Mouse (Mus musculus): ENCODE results near the gene Kat6b. TPM values are rescaled to one million over a fixed set of nuclear protein-coding genes. Genes with fewer than 3 reads are reported as not detected.
"Not testable (repeated sequence)": the region's sequence is repeated elsewhere in the genome, so short reads cannot be mapped to it uniquely, and the experiment has no call there.

Gene Kat6b
- polyA plus RNA-seq, 1 experiment = 3.8 TPM

GRCm38 (mm10) chr14:21619951-21620350, 138.7 kb downstream of the Kat6b start:
- 96% methylated on average over 7 of the region's 7 CpGs for WGBS
- DNase-seq (ENCODE audit: low read depth, low spot score) = no peak

GRCm38 (mm10) chr14:21625946-21626345, 144.7 kb downstream of the Kat6b start:
- WGBS = 97% methylated on average over 9 of the region's 9 CpGs
- DNase-seq (ENCODE audit: low read depth, low spot score) = no peak

- DNase-seq (ENCODE audit: low read depth, low spot score) = no peak
- WGBS = 72% methylated on average over 5 of the region's 5 CpGs
Measured at GRCm38 (mm10) chr14:21631665-21632200, 150.5 kb downstream of the Kat6b start.

- WGBS = 86% methylated on average over 6 of the region's 6 CpGs
- DNase-seq (ENCODE audit: low read depth, low spot score) = no peak
Measured at GRCm38 (mm10) chr14:21636548-21636947, 155.3 kb downstream of the Kat6b start.

GRCm38 (mm10) chr14:21640806-21641435, 159.7 kb downstream of the Kat6b start:
- 83% methylated on average over 4 of the region's 4 CpGs for WGBS
- DNase-seq (ENCODE audit: low read depth, low spot score) = no peak

GRCm38 (mm10) chr14:21653813-21654212, 172.6 kb downstream of the Kat6b start:
- 31% methylated on average over 2 of the region's 2 CpGs for WGBS
- no peak for DNase-seq (ENCODE audit: low read depth, low spot score)

- DNase-seq (ENCODE audit: low read depth, low spot score) = no peak
- 69% methylated on average over 13 of the region's 13 CpGs for WGBS
Measured at GRCm38 (mm10) chr14:21659155-21659554, 177.9 kb downstream of the Kat6b start.

- DNase-seq (ENCODE audit: low read depth, low spot score) = no peak
- WGBS = 29% methylated on average over 5 of the region's 5 CpGs
Measured at GRCm38 (mm10) chr14:21659652-21660051, 178.4 kb downstream of the Kat6b start.

GRCm38 (mm10) chr14:21662465-21663142, 181.4 kb downstream of the Kat6b start:
- DNase-seq (ENCODE audit: low read depth, low spot score) = no peak

GRCm38 (mm10) chr14:21669218-21669617, 188.0 kb downstream of the Kat6b start:
- 84% methylated on average over 11 of the region's 11 CpGs for WGBS
- no peak for DNase-seq (ENCODE audit: low read depth, low spot score)

More at GRCm38 (mm10) chr14:21662465-21663142, 181.4 kb downstream of the Kat6b start:
- 70% methylated on average over 8 of the region's 8 CpGs for WGBS

- 73% methylated on average over 11 of the region's 11 CpGs for WGBS
- no peak for DNase-seq (ENCODE audit: low read depth, low spot score)
Measured at GRCm38 (mm10) chr14:21669633-21670421, 188.6 kb downstream of the Kat6b start.

GRCm38 (mm10) chr14:21670422-21671006, 189.3 kb downstream of the Kat6b start:
- DNase-seq (ENCODE audit: low read depth, low spot score) = not testable (repeated sequence)
- WGBS = 96% methylated on average over 15 of the region's 15 CpGs

GRCm38 (mm10) chr14:21673100-21673499, 191.9 kb downstream of the Kat6b start:
- 86% methylated on average over 4 of the region's 4 CpGs for WGBS
- no peak for DNase-seq (ENCODE audit: low read depth, low spot score)

- WGBS = 20% methylated on average over 5 of the region's 5 CpGs
Measured at GRCm38 (mm10) chr14:21674471-21674870, 193.2 kb downstream of the Kat6b start.

GRCm38 (mm10) chr14:21676223-21676622, 195.0 kb downstream of the Kat6b start:
- no peak for DNase-seq (ENCODE audit: low read depth, low spot score)
- 88% methylated on average over 2 of the region's 2 CpGs for WGBS

More at GRCm38 (mm10) chr14:21674471-21674870, 193.2 kb downstream of the Kat6b start:
- no peak for DNase-seq (ENCODE audit: low read depth, low spot score)

GRCm38 (mm10) chr14:21678509-21679285, 197.5 kb downstream of the Kat6b start:
- no peak for DNase-seq (ENCODE audit: low read depth, low spot score)
- WGBS = 48% methylated on average over 7 of the region's 7 CpGs

GRCm38 (mm10) chr14:21679631-21680201, 198.5 kb downstream of the Kat6b start:
- WGBS = 56% methylated on average over 8 of the region's 8 CpGs
- no peak for DNase-seq (ENCODE audit: low read depth, low spot score)

- 4% methylated on average over 9 of the region's 9 CpGs for WGBS
- DNase-seq (ENCODE audit: low read depth, low spot score) = peak; percentile 36
Measured at GRCm38 (mm10) chr14:21682681-21683129, 201.5 kb downstream of the Kat6b start.

GRCm38 (mm10) chr14:21683834-21684233, 202.6 kb downstream of the Kat6b start:
- no peak for DNase-seq (ENCODE audit: low read depth, low spot score)
- 98% methylated on average over 4 of the region's 4 CpGs for WGBS

All from large intestine, adult 2 months (tissue).